Mouse (Mus musculus): ENCODE data around the gene Rbms3. TPM values are rescaled to one million over a fixed set of nuclear protein-coding genes. Genes with fewer than 3 reads are reported as not detected.
A peak's percentile ranks its signal among the peaks of the same experiment; 100 is the strongest.

Gene Rbms3
- polyA plus RNA-seq, 1 experiment from 2014 or later = 45.9 TPM

- no peaks in the 10 kb centered on the region for H3K27me3 ChIP-seq (ENCODE audit: control insufficient read depth, insufficient read depth, low read length)
- no peak overlapping the region for H3K9ac ChIP-seq (replicated peaks; ENCODE audit: low read length)
- ATAC-seq (replicated peaks; ENCODE audit: insufficient number of reproducible peaks, low FRiP score, low TSS enrichment, low read depth) = no peak
- no peak overlapping the region for H3K4me3 ChIP-seq (ENCODE audit: low read depth, low read length)
- no peak overlapping the region for H3K4me2 ChIP-seq (ENCODE audit: low read depth, low read length)
- no peak for DNase-seq (ENCODE audit: low spot score)
- no peaks in the 10 kb centered on the region for H3K36me3 ChIP-seq (replicated peaks; ENCODE audit: control insufficient read depth, insufficient read depth, low read depth, low read length)
- no peak overlapping the region for H3K27ac ChIP-seq (replicated peaks; ENCODE audit: low read depth, low read length)
- no peaks in the 10 kb centered on the region for H3K9me3 ChIP-seq (replicated peaks; ENCODE audit: control insufficient read depth, low read length)
- no peaks in the 10 kb centered on the region for H3K4me1 ChIP-seq (ENCODE audit: control insufficient read depth, insufficient read depth, low read length)
Observed at GRCm38 (mm10) chr9:117627173-117627572, 2.5 kb downstream of the Rbms3 start.

GRCm38 (mm10) chr9:117600781-117601180 lies 28.9 kb downstream of the Rbms3 start:
- Histone ChIP-seq H3K36me3 (replicated peaks; ENCODE audit: control insufficient read depth, insufficient read depth, low read depth, low read length) (no peaks in the 10 kb centered on the region), H3K9ac (replicated peaks; ENCODE audit: low read length) (no peak overlapping the region), H3K27me3 (ENCODE audit: control insufficient read depth, insufficient read depth, low read length) (no peaks in the 10 kb centered on the region), H3K4me2 (ENCODE audit: low read depth, low read length) (no peak overlapping the region), H3K27ac (replicated peaks; ENCODE audit: low read depth, low read length) (no peak overlapping the region), H3K4me1 (ENCODE audit: control insufficient read depth, insufficient read depth, low read length) (no peaks in the 10 kb centered on the region), H3K4me3 (ENCODE audit: low read depth, low read length) (no peak overlapping the region), H3K9me3 (replicated peaks; ENCODE audit: control insufficient read depth, low read length) (no peaks in the 10 kb centered on the region)
- no peak for ATAC-seq (replicated peaks; ENCODE audit: insufficient number of reproducible peaks, low FRiP score, low TSS enrichment, low read depth)
- WGBS = 89% methylated on average over 5 of the region's 5 CpGs
- no peak for DNase-seq (ENCODE audit: low spot score)

- 94% methylated on average over 9 of the region's 9 CpGs for WGBS
- no peak overlapping the region for H3K9ac ChIP-seq (replicated peaks; ENCODE audit: low read length)
Observed at GRCm38 (mm10) chr9:117599341-117599740, 30.4 kb downstream of the Rbms3 start.

GRCm38 (mm10) chr9:117596162-117596561 lies 33.6 kb downstream of the Rbms3 start:
- 66% methylated on average over 5 of the region's 5 CpGs for WGBS
- Histone ChIP-seq H3K36me3 (replicated peaks; ENCODE audit: control insufficient read depth, insufficient read depth, low read depth, low read length) (no peaks in the 10 kb centered on the region), H3K9ac (replicated peaks; ENCODE audit: low read length) (no peak overlapping the region), H3K4me3 (ENCODE audit: low read depth, low read length) (no peak overlapping the region), H3K4me1 (ENCODE audit: control insufficient read depth, insufficient read depth, low read length) (no peaks in the 10 kb centered on the region), H3K9me3 (replicated peaks; ENCODE audit: control insufficient read depth, low read length) (no peaks in the 10 kb centered on the region), H3K4me2 (ENCODE audit: low read depth, low read length) (no peak overlapping the region), H3K27ac (replicated peaks; ENCODE audit: low read depth, low read length) (no peak overlapping the region), H3K27me3 (ENCODE audit: control insufficient read depth, insufficient read depth, low read length) (no peaks in the 10 kb centered on the region)
- ATAC-seq (replicated peaks; ENCODE audit: insufficient number of reproducible peaks, low FRiP score, low TSS enrichment, low read depth) (no peak), DNase-seq (ENCODE audit: low spot score) (no peak)

More at GRCm38 (mm10) chr9:117599341-117599740, 30.4 kb downstream of the Rbms3 start:
- Histone ChIP-seq H3K4me2 (ENCODE audit: low read depth, low read length) (no peak overlapping the region), H3K27me3 (ENCODE audit: control insufficient read depth, insufficient read depth, low read length) (no peaks in the 10 kb centered on the region), H3K4me1 (ENCODE audit: control insufficient read depth, insufficient read depth, low read length) (no peaks in the 10 kb centered on the region), H3K4me3 (ENCODE audit: low read depth, low read length) (no peak overlapping the region), H3K27ac (replicated peaks; ENCODE audit: low read depth, low read length) (no peak overlapping the region), H3K36me3 (replicated peaks; ENCODE audit: control insufficient read depth, insufficient read depth, low read depth, low read length) (no peaks in the 10 kb centered on the region), H3K9me3 (replicated peaks; ENCODE audit: control insufficient read depth, low read length) (no peaks in the 10 kb centered on the region)
- ATAC-seq (replicated peaks; ENCODE audit: insufficient number of reproducible peaks, low FRiP score, low TSS enrichment, low read depth) (no peak), DNase-seq (ENCODE audit: low spot score) (no peak)

GRCm38 (mm10) chr9:117585345-117585744 lies 44.4 kb downstream of the Rbms3 start:
- H3K27me3 ChIP-seq (ENCODE audit: control insufficient read depth, insufficient read depth, low read length) = no peaks in the 10 kb centered on the region
- no peak for ATAC-seq (replicated peaks; ENCODE audit: insufficient number of reproducible peaks, low FRiP score, low TSS enrichment, low read depth)

GRCm38 (mm10) chr9:117583638-117584037 lies 46.1 kb downstream of the Rbms3 start:
- Histone ChIP-seq H3K4me1 (ENCODE audit: control insufficient read depth, insufficient read depth, low read length) (no peaks in the 10 kb centered on the region), H3K9ac (replicated peaks; ENCODE audit: low read length) (no peak overlapping the region), H3K36me3 (replicated peaks; ENCODE audit: control insufficient read depth, insufficient read depth, low read depth, low read length) (no peaks in the 10 kb centered on the region), H3K27ac (replicated peaks; ENCODE audit: low read depth, low read length) (no peak overlapping the region), H3K4me3 (ENCODE audit: low read depth, low read length) (no peak overlapping the region), H3K4me2 (ENCODE audit: low read depth, low read length) (no peak overlapping the region), H3K9me3 (replicated peaks; ENCODE audit: control insufficient read depth, low read length) (no peaks in the 10 kb centered on the region), H3K27me3 (ENCODE audit: control insufficient read depth, insufficient read depth, low read length) (no peaks in the 10 kb centered on the region)
- peak; percentile 44 for DNase-seq (ENCODE audit: low spot score)
- no peak for ATAC-seq (replicated peaks; ENCODE audit: insufficient number of reproducible peaks, low FRiP score, low TSS enrichment, low read depth)
- 75% methylated on average over 7 of the region's 7 CpGs for WGBS

More at GRCm38 (mm10) chr9:117585345-117585744, 44.4 kb downstream of the Rbms3 start:
- DNase-seq (ENCODE audit: low spot score) = no peak
- WGBS = 91% methylated on average over 6 of the region's 6 CpGs
- H3K4me2 ChIP-seq (ENCODE audit: low read depth, low read length) = no peak overlapping the region
- no peak overlapping the region for H3K27ac ChIP-seq (replicated peaks; ENCODE audit: low read depth, low read length)
- H3K9me3 ChIP-seq (replicated peaks; ENCODE audit: control insufficient read depth, low read length) = no peaks in the 10 kb centered on the region
- no peak overlapping the region for H3K4me3 ChIP-seq (ENCODE audit: low read depth, low read length)
- H3K36me3 ChIP-seq (replicated peaks; ENCODE audit: control insufficient read depth, insufficient read depth, low read depth, low read length) = no peaks in the 10 kb centered on the region
- H3K4me1 ChIP-seq (ENCODE audit: control insufficient read depth, insufficient read depth, low read length) = no peaks in the 10 kb centered on the region
- H3K9ac ChIP-seq (replicated peaks; ENCODE audit: low read length) = no peak overlapping the region

GRCm38 (mm10) chr9:117582591-117582990 lies 47.1 kb downstream of the Rbms3 start:
- Histone ChIP-seq H3K27me3 (ENCODE audit: control insufficient read depth, insufficient read depth, low read length) (no peaks in the 10 kb centered on the region), H3K4me1 (ENCODE audit: control insufficient read depth, insufficient read depth, low read length) (no peaks in the 10 kb centered on the region), H3K27ac (replicated peaks; ENCODE audit: low read depth, low read length) (no peak overlapping the region), H3K9ac (replicated peaks; ENCODE audit: low read length) (no peak overlapping the region), H3K4me2 (ENCODE audit: low read depth, low read length) (no peak overlapping the region), H3K36me3 (replicated peaks; ENCODE audit: control insufficient read depth, insufficient read depth, low read depth, low read length) (no peaks in the 10 kb centered on the region), H3K9me3 (replicated peaks; ENCODE audit: control insufficient read depth, low read length) (no peaks in the 10 kb centered on the region), H3K4me3 (ENCODE audit: low read depth, low read length) (no peak overlapping the region)
- WGBS = 80% methylated on average over 6 of the region's 6 CpGs
- ATAC-seq (replicated peaks; ENCODE audit: insufficient number of reproducible peaks, low FRiP score, low TSS enrichment, low read depth) (no peak), DNase-seq (ENCODE audit: low spot score) (no peak)

GRCm38 (mm10) chr9:117571186-117571855 lies 58.4 kb downstream of the Rbms3 start:
- Histone ChIP-seq H3K4me1 (ENCODE audit: control insufficient read depth, insufficient read depth, low read length) (no peaks in the 10 kb centered on the region), H3K9me3 (replicated peaks; ENCODE audit: control insufficient read depth, low read length) (no peaks in the 10 kb centered on the region), H3K4me3 (ENCODE audit: low read depth, low read length) (no peak overlapping the region), H3K9ac (replicated peaks; ENCODE audit: low read length) (no peak overlapping the region), H3K36me3 (replicated peaks; ENCODE audit: control insufficient read depth, insufficient read depth, low read depth, low read length) (no peaks in the 10 kb centered on the region), H3K27me3 (ENCODE audit: control insufficient read depth, insufficient read depth, low read length) (no peaks in the 10 kb centered on the region), H3K27ac (replicated peaks; ENCODE audit: low read depth, low read length) (no peak overlapping the region), H3K4me2 (ENCODE audit: low read depth, low read length) (no peak overlapping the region)
- DNase-seq (ENCODE audit: low spot score) (no peak), ATAC-seq (replicated peaks; ENCODE audit: insufficient number of reproducible peaks, low FRiP score, low TSS enrichment, low read depth) (no peak)
- 84% methylated on average over 5 of the region's 5 CpGs for WGBS
